Mouse (Mus musculus) retina, postnatal 7 days (tissue): ENCODE measurements around the gene 4933402D24Rik.

ENCODE experiments used
- DNase-seq: peaks from one replicate; pipeline ENCODE4 v3.0.0-alpha.2; 2012; ENCODE audit warnings: low read depth, low spot score

Gene 4933402D24Rik

GRCm38 (mm10) chr1:63769167-63769566, at the start of gene 4933402D24Rik:
Gene 4933402D24Rik (minus strand): TSS chr1:63769267.
- DNase-seq = no peak

GRCm38 (mm10) chr1:63808584-63808983, 39.5 kb upstream of the 4933402D24Rik start:
- no peak for DNase-seq

GRCm38 (mm10) chr1:63805095-63805494, 36.0 kb upstream of the 4933402D24Rik start:
- DNase-seq = no peak

- DNase-seq = no peak
Observed at GRCm38 (mm10) chr1:63794326-63794725, 25.3 kb upstream of the 4933402D24Rik start.

GRCm38 (mm10) chr1:63776902-63777630, 8.0 kb upstream of the 4933402D24Rik start:
- no peak for DNase-seq

- DNase-seq = no peak
Observed at GRCm38 (mm10) chr1:63776396-63776795, 7.3 kb upstream of the 4933402D24Rik start.

GRCm38 (mm10) chr1:63770309-63770708, 1.2 kb upstream of the 4933402D24Rik start:
- no peak for DNase-seq

- no peak for DNase-seq
Observed at GRCm38 (mm10) chr1:63768112-63768511, 955 bp downstream of the 4933402D24Rik start.

GRCm38 (mm10) chr1:63764395-63764794, 4.7 kb downstream of the 4933402D24Rik start:
- no peak for DNase-seq

- DNase-seq = no peak
Observed at GRCm38 (mm10) chr1:63763881-63764386, 5.1 kb downstream of the 4933402D24Rik start.

- peak; percentile 29 for DNase-seq
Observed at GRCm38 (mm10) chr1:63763212-63763694, 5.8 kb downstream of the 4933402D24Rik start.

GRCm38 (mm10) chr1:63756005-63756404, 13.1 kb downstream of the 4933402D24Rik start:
- DNase-seq = no peak

- DNase-seq = peak; percentile 88
Observed at GRCm38 (mm10) chr1:63730240-63730771, 38.8 kb downstream of the 4933402D24Rik start, which contains the start of the genes Mdh1b and Fastkd2. Gene Mdh1b (minus strand): TSS chr1:63730318. Gene Fastkd2 (plus strand): TSS chr1:63730614.

GRCm38 (mm10) chr1:63729796-63730195, 39.3 kb downstream of the 4933402D24Rik start:
- no peak for DNase-seq

- no peak for DNase-seq
Observed at GRCm38 (mm10) chr1:63720161-63720560, 48.9 kb downstream of the 4933402D24Rik start.

GRCm38 (mm10) chr1:63708876-63709275, 60.2 kb downstream of the 4933402D24Rik start:
- DNase-seq = no peak

- DNase-seq = no peak
Observed at GRCm38 (mm10) chr1:63705733-63706132, 63.3 kb downstream of the 4933402D24Rik start.
